Mouse (Mus musculus): ENCODE measurements around the gene Mrap2. TPM values are rescaled to one million over a fixed set of nuclear protein-coding genes. Genes with fewer than 3 reads are reported as not detected.

The Mrap2 gene
- polyA plus RNA-seq, 1 experiment from 2014 or later: 0.17 TPM

DNA sequence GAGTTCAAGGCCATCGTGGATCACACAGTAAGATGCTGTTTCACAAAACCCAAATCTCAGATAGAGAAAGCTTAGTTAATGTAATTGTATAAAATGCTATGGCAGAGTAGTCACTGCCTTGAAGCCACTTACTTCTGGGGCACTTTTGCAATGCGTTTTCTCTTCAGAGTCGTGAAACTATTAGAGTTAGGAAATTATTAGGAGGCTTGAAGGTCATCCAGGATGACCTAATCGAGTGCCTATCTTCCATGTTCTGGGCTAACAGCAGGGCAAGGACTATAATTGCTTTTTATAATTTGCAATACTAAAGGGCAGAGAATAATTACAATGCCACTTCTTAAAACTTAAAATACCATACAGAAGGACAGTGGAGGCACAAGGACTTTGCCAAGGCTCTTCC, 43.2 kb downstream of the Mrap2 start:
- H3K9ac ChIP-seq: no peak overlapping the region
- H3K4me3 ChIP-seq: no peak overlapping the region
- peaks cover 22% of the 10 kb centered on the region for H3K36me3 ChIP-seq
- 77% methylated on average over 4 of the region's 4 CpGs for WGBS
- no peaks in the 10 kb centered on the region for H3K27me3 ChIP-seq
- no peak for ATAC-seq (ENCODE audit: insufficient number of reproducible peaks, low FRiP score, low TSS enrichment, low read depth)
- H3K27ac ChIP-seq: no peak overlapping the region
- H3K9me3 ChIP-seq: no peaks in the 10 kb centered on the region
- H3K4me1 ChIP-seq: no peaks in the 10 kb centered on the region
- no peak overlapping the region for H3K4me2 ChIP-seq

DNA sequence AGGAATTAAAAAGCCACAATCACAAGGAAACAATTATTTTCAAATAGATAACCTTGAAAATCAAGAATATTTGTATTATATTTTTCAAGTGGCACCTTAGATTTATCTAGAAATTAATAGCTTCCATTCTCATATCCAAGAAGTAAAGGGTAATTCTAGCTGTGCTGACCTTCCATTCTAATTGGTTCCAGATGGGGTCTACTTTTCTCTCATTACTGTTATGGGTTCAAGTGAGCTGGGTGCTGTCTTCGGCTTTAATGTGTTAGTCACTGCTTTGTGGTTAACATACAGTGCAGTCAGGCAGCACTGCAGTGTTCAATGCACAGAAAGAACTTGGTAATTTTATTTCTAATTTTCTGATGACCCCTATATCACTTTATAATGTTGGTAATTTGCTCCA, 49.6 kb downstream of the Mrap2 start:
- Histone ChIP-seq H3K9me3 (no peaks in the 10 kb centered on the region), H3K9ac (no peak overlapping the region), H3K4me2 (no peak overlapping the region), H3K4me3 (no peak overlapping the region), H3K4me1 (no peaks in the 10 kb centered on the region), H3K27ac (no peak overlapping the region), H3K36me3 (peaks cover 52% of the 10 kb centered on the region), H3K27me3 (no peaks in the 10 kb centered on the region)
- WGBS: 33% methylated on average over 1 of the region's 1 CpGs
- no peak for ATAC-seq (ENCODE audit: insufficient number of reproducible peaks, low FRiP score, low TSS enrichment, low read depth)

GRCm38 (mm10) chr9:87197277-87197676, 53.2 kb downstream of the Mrap2 start:
- Histone ChIP-seq H3K27ac (no peak overlapping the region), H3K4me2 (no peak overlapping the region), H3K9me3 (no peaks in the 10 kb centered on the region), H3K9ac (no peak overlapping the region), H3K27me3 (no peaks in the 10 kb centered on the region), H3K4me1 (no peaks in the 10 kb centered on the region), H3K36me3 (peaks cover 45% of the 10 kb centered on the region), H3K4me3 (no peak overlapping the region)
- 85% methylated on average over 3 of the region's 3 CpGs for WGBS
- ATAC-seq (ENCODE audit: insufficient number of reproducible peaks, low FRiP score, low TSS enrichment, low read depth): no peak

DNA sequence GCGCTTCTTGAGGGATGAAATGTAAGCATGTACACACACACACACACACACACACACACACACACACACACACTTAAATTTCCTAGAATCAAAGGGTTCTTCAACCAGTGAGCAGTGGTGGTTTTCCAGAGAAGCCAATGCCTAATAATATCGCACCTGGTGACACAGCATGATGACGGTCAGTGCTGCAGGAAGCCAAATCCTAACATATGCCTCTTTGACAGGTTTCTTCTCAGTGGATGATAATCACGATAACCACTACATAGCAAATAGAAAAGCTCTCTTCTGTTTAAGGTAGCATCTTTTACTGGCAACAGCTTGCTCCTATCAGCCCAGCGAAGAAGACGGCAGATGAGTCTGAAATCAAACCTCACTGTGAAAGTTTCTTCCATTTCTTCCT, 53.9 kb downstream of the Mrap2 start:
- WGBS: 90% methylated on average over 6 of the region's 6 CpGs
- ATAC-seq (ENCODE audit: insufficient number of reproducible peaks, low FRiP score, low TSS enrichment, low read depth): no peak
- Histone ChIP-seq H3K4me2 (no peak overlapping the region), H3K27me3 (no peaks in the 10 kb centered on the region), H3K27ac (no peak overlapping the region), H3K4me3 (no peak overlapping the region), H3K9me3 (no peaks in the 10 kb centered on the region), H3K4me1 (no peaks in the 10 kb centered on the region), H3K36me3 (peaks cover 44% of the 10 kb centered on the region), H3K9ac (no peak overlapping the region)

DNA sequence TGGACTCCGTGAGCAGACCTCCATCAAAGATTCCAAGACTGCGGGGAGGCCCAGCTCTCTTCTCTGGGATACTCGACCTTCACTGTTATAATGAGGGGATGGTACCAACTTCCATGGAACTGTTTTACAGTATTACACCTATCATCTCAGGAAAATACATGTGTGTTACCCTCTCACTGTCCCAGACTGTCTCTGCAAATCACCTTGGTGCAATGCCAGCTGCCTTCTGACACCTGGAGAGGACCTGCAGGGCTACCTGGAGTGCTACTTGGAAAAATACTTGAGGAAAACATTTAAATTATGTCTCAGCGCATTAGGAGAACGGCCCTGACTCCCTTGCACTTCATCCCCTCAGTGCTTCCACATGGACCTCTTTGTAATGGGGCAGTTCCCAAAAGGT, 56.3 kb downstream of the Mrap2 start:
- no peak overlapping the region for H3K4me3 ChIP-seq
- H3K9ac ChIP-seq: no peak overlapping the region
- no peak for ATAC-seq (ENCODE audit: insufficient number of reproducible peaks, low FRiP score, low TSS enrichment, low read depth)
- WGBS: 88% methylated on average over 5 of the region's 5 CpGs
- no peaks in the 10 kb centered on the region for H3K4me1 ChIP-seq
- H3K27ac ChIP-seq: no peak overlapping the region
- no peaks in the 10 kb centered on the region for H3K9me3 ChIP-seq
- H3K4me2 ChIP-seq: no peak overlapping the region
- peaks cover 53% of the 10 kb centered on the region for H3K36me3 ChIP-seq
- no peaks in the 10 kb centered on the region for H3K27me3 ChIP-seq

- Histone ChIP-seq H3K4me1 (no peaks in the 10 kb centered on the region), H3K4me3 (no peak overlapping the region), H3K4me2 (no peak overlapping the region), H3K9ac (no peak overlapping the region), H3K36me3 (peaks cover 54% of the 10 kb centered on the region), H3K27me3 (no peaks in the 10 kb centered on the region), H3K27ac (no peak overlapping the region), H3K9me3 (no peaks in the 10 kb centered on the region)
- 91% methylated on average over 4 of the region's 4 CpGs for WGBS
- ATAC-seq (ENCODE audit: insufficient number of reproducible peaks, low FRiP score, low TSS enrichment, low read depth): no peak
Measured at GRCm38 (mm10) chr9:87200919-87201318, 56.8 kb downstream of the Mrap2 start.

- Histone ChIP-seq H3K9ac (no peak overlapping the region), H3K4me3 (no peak overlapping the region), H3K4me2 (no peak overlapping the region), H3K27ac (no peak overlapping the region), H3K9me3 (no peaks in the 10 kb centered on the region), H3K27me3 (no peaks in the 10 kb centered on the region), H3K36me3 (peaks cover 54% of the 10 kb centered on the region), H3K4me1 (no peaks in the 10 kb centered on the region)
- ATAC-seq (ENCODE audit: insufficient number of reproducible peaks, low FRiP score, low TSS enrichment, low read depth): no peak
- WGBS: 90% methylated on average over 6 of the region's 6 CpGs
Measured at GRCm38 (mm10) chr9:87202431-87202830, 58.3 kb downstream of the Mrap2 start.

GRCm38 (mm10) chr9:87210830-87211339, 66.8 kb downstream of the Mrap2 start:
- 89% methylated on average over 9 of the region's 9 CpGs for WGBS
- peaks cover 34% of the 10 kb centered on the region for H3K36me3 ChIP-seq
- H3K4me3 ChIP-seq: no peak overlapping the region
- H3K9me3 ChIP-seq: no peaks in the 10 kb centered on the region
- no peak overlapping the region for H3K4me2 ChIP-seq
- no peak overlapping the region for H3K27ac ChIP-seq
- no peaks in the 10 kb centered on the region for H3K27me3 ChIP-seq
- no peak overlapping the region for H3K9ac ChIP-seq
- no peak for ATAC-seq (ENCODE audit: insufficient number of reproducible peaks, low FRiP score, low TSS enrichment, low read depth)
- no peaks in the 10 kb centered on the region for H3K4me1 ChIP-seq

DNA sequence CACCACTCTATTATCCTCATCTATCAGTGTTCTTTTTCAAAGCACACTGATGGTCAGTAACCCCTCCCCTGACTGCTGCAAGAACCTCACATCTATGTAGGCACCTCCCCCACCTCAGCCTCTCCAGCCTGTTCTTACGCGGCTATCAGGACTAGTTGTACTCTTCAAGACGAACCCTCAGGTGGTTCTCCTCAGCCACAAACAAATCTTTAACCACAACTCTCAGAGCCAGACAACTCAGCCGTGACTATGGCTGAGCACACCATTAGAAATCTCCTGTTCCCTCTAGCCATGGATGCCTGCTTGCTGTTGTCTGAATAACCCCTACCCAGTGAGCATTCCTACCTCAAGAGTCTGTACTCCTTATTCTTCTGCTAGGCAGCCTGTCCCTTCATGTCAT, 69.1 kb downstream of the Mrap2 start:
- peaks cover 28% of the 10 kb centered on the region for H3K36me3 ChIP-seq
- WGBS: 80% methylated on average over 4 of the region's 4 CpGs
- no peaks in the 10 kb centered on the region for H3K9me3 ChIP-seq

More for the DNA sequence above, 69.1 kb downstream of the Mrap2 start:
- H3K27ac ChIP-seq: no peak overlapping the region
- no peaks in the 10 kb centered on the region for H3K27me3 ChIP-seq
- H3K4me1 ChIP-seq: no peaks in the 10 kb centered on the region
- no peak overlapping the region for H3K4me2 ChIP-seq
- no peak for ATAC-seq (ENCODE audit: insufficient number of reproducible peaks, low FRiP score, low TSS enrichment, low read depth)
- H3K9ac ChIP-seq: no peak overlapping the region
- no peak overlapping the region for H3K4me3 ChIP-seq

Other genes with a start within 250 kb of the Mrap2 start
- gene Ripply2, start 128.8 kb upstream of the Mrap2 start, polyA plus RNA-seq (2015; fragmentation: Nextera tagmentation; extraction: Ambion mirVana): not detected in 2 replicates
- gene Cyb5r4, start 122.3 kb upstream of the Mrap2 start, polyA plus RNA-seq (2015; fragmentation: Nextera tagmentation; extraction: Ambion mirVana): 45.5 and 49.6 TPM in 2 replicates
- gene Cep162, start 111.2 kb downstream of the Mrap2 start, polyA plus RNA-seq (2015; fragmentation: Nextera tagmentation; extraction: Ambion mirVana): 5.1 and 5.3 TPM in 2 replicates

Data from limb, embryonic 15.5 days (tissue).